Mouse (Mus musculus) CH12.LX (cell line): ENCODE measurements around the gene Nrbf2. TPM values are rescaled to one million over a fixed set of nuclear protein-coding genes. Genes with fewer than 3 reads are reported as not detected.

Experiments used
- DNase-seq: peaks from one replicate; pipeline ENCODE4 v3.0.0-alpha.2; 2013; ENCODE audit errors: extremely low read depth
- H3K27ac ChIP-seq: 2 replicates; pipeline ENCODE4 v1.5.1; 2012; ENCODE audit warnings: low read depth, mild to moderate bottlenecking, control low read depth, moderate library complexity; ENCODE audit not compliant: insufficient read depth
- H3K27me3 ChIP-seq: replicated peaks from 2 replicates; pipeline ENCODE3; 2012; ENCODE audit warnings: inconsistent platforms
- H3K36me3 ChIP-seq, 2 experiments: replicated peaks in 1 of 2; 2 replicates each; pipeline versions ENCODE3 to v1.6.1; 2012; ENCODE audit warnings: inconsistent platforms in 1 of 2, low read length in 1 of 2, mild to moderate bottlenecking in 1 of 2, mixed read lengths in 1 of 2, moderate library complexity in 1 of 2; ENCODE audit not compliant: control insufficient read depth in 1 of 2, insufficient read depth in 1 of 2
- H3K4me1 ChIP-seq, 2 experiments: 2 replicates each; pipeline ENCODE4 v1.6.1; 2012; ENCODE audit warnings: inconsistent platforms in 1 of 2, moderate library complexity in 1 of 2; ENCODE audit not compliant: insufficient read depth in 2 of 2, control insufficient read depth in 1 of 2
- H3K4me2 ChIP-seq: 2 replicates; pipeline ENCODE4 v1.6.1; 2012; ENCODE audit warnings: low read depth, mild to moderate bottlenecking, control low read depth; ENCODE audit not compliant: poor library complexity, insufficient read depth, severe bottlenecking
- H3K4me3 ChIP-seq, 3 experiments: fragments of 150-350 bp in 1 of 3; sonication (generic) in 1 of 3; replicated peaks in 1 of 3; 2 replicates each; pipeline versions ENCODE3 to v1.5.1; 2011 to 2012; ENCODE audit warnings: low read depth in 2 of 3, low read length in 2 of 3, mild to moderate bottlenecking in 2 of 3, moderate library complexity in 2 of 3, control low read depth in 1 of 3, improper control_type of control experiment in 1 of 3, inconsistent platforms in 1 of 3, mixed read lengths in 1 of 3; ENCODE audit not compliant: poor library complexity in 1 of 3
- H3K79me2 ChIP-seq: replicated peaks from 2 replicates; pipeline ENCODE4 v1.6.1; 2012; ENCODE audit warnings: mild to moderate bottlenecking, moderate library complexity; ENCODE audit not compliant: control insufficient read depth, poor library complexity, insufficient read depth, severe bottlenecking; ENCODE audit errors: extremely low read depth
- H3K9ac ChIP-seq: 2 replicates; pipeline ENCODE4 v1.6.1; 2012; ENCODE audit warnings: low read depth, mild to moderate bottlenecking, control low read depth, moderate library complexity; ENCODE audit not compliant: insufficient read depth
- H3K9me3 ChIP-seq: replicated peaks from 2 replicates; pipeline ENCODE3; 2012; ENCODE audit warnings: low read length, inconsistent platforms, mixed read lengths
- CHD1 ChIP-seq: IDR thresholded peaks from 2 replicates; pipeline ENCODE4 v1.6.1; 2012; ENCODE audit warnings: low read depth, low read length, improper control_type of control experiment, inconsistent platforms
- CHD2 ChIP-seq: IDR thresholded peaks from 2 replicates; pipeline ENCODE4 v1.6.1; 2011; ENCODE audit warnings: low read length, improper control_type of control experiment
- E2F4 ChIP-seq: IDR thresholded peaks from 2 replicates; pipeline ENCODE4 v1.6.1; 2011; ENCODE audit warnings: low read depth, low read length, improper control_type of control experiment; ENCODE audit not compliant: insufficient replicate concordance
- ELF1 ChIP-seq: IDR thresholded peaks from 2 replicates; pipeline ENCODE4 v1.6.1; 2014; ENCODE audit warnings: low read depth, mild to moderate bottlenecking, inconsistent platforms, low read length, improper control_type of control experiment
- HCFC1 ChIP-seq: IDR thresholded peaks from 2 replicates; pipeline ENCODE4 v1.6.1; 2012; ENCODE audit warnings: low read depth, mild to moderate bottlenecking, inconsistent platforms, low read length, improper control_type of control experiment
- JUND ChIP-seq: conservative IDR thresholded peaks from 2 replicates; pipeline ENCODE4 v1.6.1; 2011; ENCODE audit warnings: low read depth, low read length, improper control_type of control experiment
- MAX ChIP-seq: IDR thresholded peaks from 2 replicates; pipeline ENCODE4 v1.6.1; 2011; ENCODE audit warnings: low read length, improper control_type of control experiment
- MAZ ChIP-seq: IDR thresholded peaks from 2 replicates; pipeline ENCODE4 v1.6.1; 2012; ENCODE audit warnings: low read depth, mild to moderate bottlenecking, inconsistent platforms, low read length, improper control_type of control experiment, moderate library complexity
- MXI1 ChIP-seq: IDR thresholded peaks from 2 replicates; pipeline ENCODE4 v1.6.1; 2011; ENCODE audit warnings: mild to moderate bottlenecking, low read depth, low read length, improper control_type of control experiment
- NELFE ChIP-seq: IDR thresholded peaks from 2 replicates; pipeline ENCODE4 v1.6.1; 2011; ENCODE audit warnings: low read depth, low read length, improper control_type of control experiment
- NRF1 ChIP-seq: IDR thresholded peaks from 2 replicates; pipeline ENCODE4 v1.6.1; 2014; ENCODE audit warnings: low read depth, mild to moderate bottlenecking, inconsistent platforms, low read length, improper control_type of control experiment, moderate library complexity
- POLR2A ChIP-seq: IDR thresholded peaks from 2 replicates; pipeline ENCODE4 v1.6.1; 2011; ENCODE audit warnings: low read depth, mild to moderate bottlenecking, improper control_type of control experiment, low read length
- POLR2AphosphoS2 ChIP-seq: IDR thresholded peaks from 2 replicates; pipeline ENCODE4 v1.6.1; 2011; ENCODE audit warnings: low read depth, low read length, improper control_type of control experiment
- RAD21 ChIP-seq: IDR thresholded peaks from 2 replicates; pipeline ENCODE4 v1.6.1; 2011; ENCODE audit warnings: low read depth, mild to moderate bottlenecking, low read length, improper control_type of control experiment, moderate library complexity
- RCOR1 ChIP-seq: conservative IDR thresholded peaks from 2 replicates; pipeline ENCODE4 v1.6.1; 2012; ENCODE audit warnings: low read depth, mild to moderate bottlenecking, inconsistent platforms, low read length, improper control_type of control experiment
- SIN3A ChIP-seq: IDR thresholded peaks from 2 replicates; pipeline ENCODE4 v1.6.1; 2012; ENCODE audit warnings: low read length, improper control_type of control experiment, inconsistent platforms
- SMC3 ChIP-seq: IDR thresholded peaks from 2 replicates; pipeline ENCODE4 v1.6.1; 2011; ENCODE audit warnings: low read depth, low read length, improper control_type of control experiment
- UBTF ChIP-seq: IDR thresholded peaks from 2 replicates; pipeline ENCODE4 v1.6.1; 2012; ENCODE audit warnings: low read depth, mild to moderate bottlenecking, inconsistent platforms, low read length, improper control_type of control experiment, moderate library complexity
- ZC3H11A ChIP-seq: IDR thresholded peaks from 2 replicates; pipeline ENCODE4 v1.6.1; 2012; ENCODE audit warnings: low read depth, mild to moderate bottlenecking, inconsistent platforms, low read length, improper control_type of control experiment
- ZKSCAN1 ChIP-seq: IDR thresholded peaks from 2 replicates; pipeline ENCODE4 v1.6.1; 2012; ENCODE audit warnings: low read depth, inconsistent platforms, low read length, improper control_type of control experiment, borderline replicate concordance
- ZMIZ1 ChIP-seq: IDR thresholded peaks from 2 replicates; pipeline ENCODE4 v1.6.1; 2012; ENCODE audit warnings: low read depth, mild to moderate bottlenecking, inconsistent platforms, low read length, improper control_type of control experiment
- ZNF384 ChIP-seq: IDR thresholded peaks from 2 replicates; pipeline ENCODE4 v1.6.1; 2012; ENCODE audit warnings: low read depth, low read length, improper control_type of control experiment, inconsistent platforms
- dilution Hi-C: fragments of 300-500 bp; cut with MboI; formaldehyde crosslinking; loops from 2 replicates; pipeline ENCODE4 v1.14.3; 2020; ENCODE audit warnings: low sequenced_read_pairs; ENCODE audit not compliant: extremely low pct_unique_long_range_greater_than_20kb, extremely low pct_ligation_motif_present
- in situ Hi-C: fragments of 300-500 bp; cut with MboI; formaldehyde crosslinking; loops from 3 replicates; pipeline ENCODE4 v1.14.3; 2019; ENCODE audit warnings: low sequenced_read_pairs, low pct_ligation_motif_present, low pct_unique_long_range_greater_than_20kb, mixed read lengths
- polyA plus RNA-seq: library from polyadenylated mRNA; unstranded; fragments of >175 nt; gene quantifications from 2 replicates; pipeline ENCODE4 v1.2.1, GENCODE M21; 2012; ENCODE audit warnings: low read depth; ENCODE audit not compliant: insufficient read length
- total RNA-seq, 2 experiments: library from RNA; depleted of rRNA; stranded (reverse); fragments of 300-350 nt in 1 of 2; fragments of >200 nt in 1 of 2; gene quantifications; 2 replicates each; pipeline ENCODE4 v1.2.3; 2012 to 2014

Gene Nrbf2
- total and polyA plus RNA-seq, 3 experiments = 16.6 to 33.0 (median 17.8) TPM

- TF ChIP-seq HCFC1 (peak; percentile 55), JUND (peak; percentile 35)
- TF ChIP-seq, all 38 proteins: peak for 23
Observed at GRCm38 (mm10) chr10:67287877-67288276, 2.8 kb upstream of the Nrbf2 start (continued).

GRCm38 (mm10) chr10:67284761-67285175, 337 bp downstream of the Nrbf2 start:
- TF ChIP-seq MAZ (no peak), UBTF (0 out of 2 replicates have a peak, but pooled peaks have one; percentile 47)
- Histone ChIP-seq H3K4me1 (peaks cover 28 to 60% of the 10 kb centered on the region in 2 experiments), H3K9me3 (no peaks in the 10 kb centered on the region), H3K4me3 (peak overlapping the region; percentile 90 to 91 (median 90)), H3K4me2 (peak overlapping the region; percentile 68; the same call in 1 of the 2 replicates), H3K36me3 (peaks cover 0 to 16% of the 10 kb centered on the region in 2 experiments), H3K27ac (peak overlapping the region; percentile 59; the same call in 1 of the 2 replicates), H3K9ac (peak overlapping the region; percentile 96), H3K79me2 (peaks cover 49% of the 10 kb centered on the region), H3K27me3 (no peaks in the 10 kb centered on the region)
- DNase-seq = no peak
- in situ Hi-C loops (no loop called here), dilution Hi-C loops (no loop called here)

- Histone ChIP-seq H3K4me1 (peaks cover 28 to 59% of the 10 kb centered on the region in 2 experiments), H3K4me2 (peak overlapping the region; percentile 68; the same call in 1 of the 2 replicates), H3K27me3 (no peaks in the 10 kb centered on the region), H3K27ac (peak overlapping the region; percentile 59; the same call in 1 of the 2 replicates), H3K79me2 (peaks cover 53% of the 10 kb centered on the region), H3K9me3 (no peaks in the 10 kb centered on the region), H3K4me3 (peak overlapping the region; percentile 90 to 91 (median 90)), H3K36me3 (peaks cover 0 to 20% of the 10 kb centered on the region in 2 experiments), H3K9ac (peak overlapping the region; percentile 96)
- dilution Hi-C loops (no loop called here), in situ Hi-C loops (no loop called here)
- DNase-seq = no peak
- 0 out of 2 replicates have a peak, but pooled peaks have one; percentile 7 for TF ChIP-seq SIN3A
- no peak for TF ChIP-seq RAD21
- peak; percentile 20; the same call in 1 of the 2 replicates for TF ChIP-seq UBTF
- TF ChIP-seq ZNF384 = no peak
Observed at GRCm38 (mm10) chr10:67284311-67284710, 794 bp downstream of the Nrbf2 start.

GRCm38 (mm10) chr10:67283516-67283915, 1.6 kb downstream of the Nrbf2 start:
- no peak for DNase-seq
- in situ Hi-C loops (no loop called here), dilution Hi-C loops (no loop called here)
- Histone ChIP-seq H3K4me3 (peak overlapping the region; percentile 90 to 91 (median 90)), H3K9me3 (no peaks in the 10 kb centered on the region), H3K79me2 (peaks cover 59% of the 10 kb centered on the region), H3K4me2 (peak overlapping the region; percentile 68), H3K27ac (no peak overlapping the region), H3K27me3 (no peaks in the 10 kb centered on the region), H3K36me3 (peaks cover 0 to 25% of the 10 kb centered on the region in 2 experiments), H3K9ac (peak overlapping the region; percentile 96), H3K4me1 (peaks cover 20 to 53% of the 10 kb centered on the region in 2 experiments)
- no peak for TF ChIP-seq CHD1
- no peak for TF ChIP-seq NRF1
- no peak for TF ChIP-seq ZKSCAN1
- TF ChIP-seq POLR2A = no peak
- TF ChIP-seq SMC3 = no peak
- no peak for TF ChIP-seq ZC3H11A
- TF ChIP-seq CHD2 = no peak
- TF ChIP-seq RCOR1 = no peak
- TF ChIP-seq ZMIZ1 = no peak
- TF ChIP-seq MXI1 = no peak
- no peak for TF ChIP-seq E2F4
- no peak for TF ChIP-seq MAZ
- TF ChIP-seq ZNF384 = no peak
- no peak for TF ChIP-seq ELF1
- TF ChIP-seq POLR2AphosphoS2 = no peak
- no peak for TF ChIP-seq NELFE
- no peak for TF ChIP-seq JUND
- TF ChIP-seq MAX = no peak
- TF ChIP-seq RAD21 = no peak
